Mouse (Mus musculus): ENCODE data around the gene Opn1mw. TPM values are rescaled to one million over a fixed set of nuclear protein-coding genes. Genes with fewer than 3 reads are reported as not detected.

Opn1mw gene
- not detected in 2 replicates for polyA plus RNA-seq (2015; fragmentation: Nextera tagmentation; extraction: Ambion mirVana)

- H3K27me3 ChIP-seq (ENCODE audit: control insufficient read depth, insufficient read depth, low read length): no peaks in the 10 kb centered on the region
- H3K27ac ChIP-seq (replicated peaks): no peak within 1 kb of the TSS
- H3K9ac ChIP-seq (ENCODE audit: low read length): no peak within 1 kb of the TSS
- H3K36me3 ChIP-seq (ENCODE audit: control insufficient read depth, insufficient read depth, low read length): no peaks in the 10 kb centered on the region
- no peaks in the 10 kb centered on the region for H3K9me3 ChIP-seq (ENCODE audit: control insufficient read depth, low read length)
- TF ChIP-seq EP300 (optimal IDR thresholded peaks at IDR 0.05) (no peak), CTCF (IDR thresholded peaks at IDR 0.05; ENCODE audit: low read depth) (no peak)
- no peaks in the 10 kb centered on the region for H3K4me1 ChIP-seq (replicated peaks; ENCODE audit: control insufficient read depth, insufficient read depth)
- no peak for DNase-seq (ENCODE audit: low spot score)
- H3K4me3 ChIP-seq (ENCODE audit: low read depth, low read length): no peak within 1 kb of the TSS
- no peak within 1 kb of the TSS for H3K4me2 ChIP-seq (replicated peaks; ENCODE audit: low read depth)
- no peak for ATAC-seq (ENCODE audit: low FRiP score, low TSS enrichment)
These were observed at the start of gene Opn1mw for GRCm38 (mm10) chrX:74127164-74127563. Opn1mw (plus strand) TSS chrX:74127464.

- no peaks in the 10 kb centered on the region for H3K4me1 ChIP-seq (replicated peaks; ENCODE audit: control insufficient read depth, insufficient read depth)
- DNase-seq (ENCODE audit: low spot score): no peak
- H3K27ac ChIP-seq (replicated peaks): peak overlapping the region; percentile 93
- TF ChIP-seq EP300 (optimal IDR thresholded peaks at IDR 0.05) (no peak), CTCF (IDR thresholded peaks at IDR 0.05; ENCODE audit: low read depth) (no peak)
- peak overlapping the region; percentile 80 for H3K9ac ChIP-seq (ENCODE audit: low read length)
- no peaks in the 10 kb centered on the region for H3K27me3 ChIP-seq (ENCODE audit: control insufficient read depth, insufficient read depth, low read length)
- no peak for ATAC-seq (ENCODE audit: low FRiP score, low TSS enrichment)
- H3K4me3 ChIP-seq (ENCODE audit: low read depth, low read length): peak overlapping the region; percentile 61
- H3K4me2 ChIP-seq (replicated peaks; ENCODE audit: low read depth): peak overlapping the region; percentile 56
- WGBS: 19% methylated on average over 17 of the region's 17 CpGs
- H3K9me3 ChIP-seq (ENCODE audit: control insufficient read depth, low read length): no peaks in the 10 kb centered on the region
- no peaks in the 10 kb centered on the region for H3K36me3 ChIP-seq (ENCODE audit: control insufficient read depth, insufficient read depth, low read length)
These were observed 42.9 kb upstream of the Opn1mw start for GRCm38 (mm10) chrX:74084276-74084837.

DNA sequence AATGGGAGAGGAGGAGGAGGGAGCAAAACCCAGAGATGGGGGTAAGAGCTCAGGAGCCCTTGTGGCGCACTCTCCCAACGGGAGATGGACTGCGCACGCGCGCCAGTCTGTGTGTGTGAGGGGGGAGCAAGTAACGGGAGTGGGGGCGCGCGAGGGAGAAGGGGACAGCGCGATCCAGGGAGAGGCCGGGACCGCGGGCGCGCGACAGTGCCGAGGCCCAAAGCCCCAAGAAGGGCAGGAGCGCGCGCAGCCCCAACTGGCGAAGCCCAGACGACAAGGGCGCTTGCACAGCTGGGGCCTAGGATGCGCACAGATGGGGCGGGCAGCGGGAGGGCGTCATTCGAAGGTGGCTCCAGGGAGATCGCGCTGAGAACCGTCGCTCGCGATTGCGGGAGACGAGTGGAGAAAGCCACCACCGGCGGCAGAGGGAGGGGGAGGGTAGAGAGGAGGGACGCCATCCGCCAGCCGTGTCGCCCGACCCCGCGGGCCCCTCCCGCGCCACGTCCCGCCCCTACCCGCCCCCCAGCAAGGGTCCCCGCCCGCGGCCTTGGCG, 42.2 kb upstream of the Opn1mw start:
- Histone ChIP-seq H3K36me3 (ENCODE audit: control insufficient read depth, insufficient read depth, low read length) (no peaks in the 10 kb centered on the region), H3K4me2 (replicated peaks; ENCODE audit: low read depth) (peak overlapping the region; percentile 56), H3K4me1 (replicated peaks; ENCODE audit: control insufficient read depth, insufficient read depth) (no peaks in the 10 kb centered on the region), H3K27me3 (ENCODE audit: control insufficient read depth, insufficient read depth, low read length) (no peaks in the 10 kb centered on the region), H3K4me3 (ENCODE audit: low read depth, low read length) (peak overlapping the region; percentile 61), H3K9me3 (ENCODE audit: control insufficient read depth, low read length) (no peaks in the 10 kb centered on the region), H3K27ac (replicated peaks) (peak overlapping the region; percentile 93), H3K9ac (ENCODE audit: low read length) (peak overlapping the region; percentile 80)
- ATAC-seq (ENCODE audit: low FRiP score, low TSS enrichment): peak; percentile 63
- WGBS: 16% methylated on average over 22 of the region's 56 CpGs
- TF ChIP-seq EP300 (optimal IDR thresholded peaks at IDR 0.05) (no peak), CTCF (IDR thresholded peaks at IDR 0.05; ENCODE audit: low read depth) (no peak)
- DNase-seq (ENCODE audit: low spot score): peak; percentile 75

GRCm38 (mm10) chrX:74085601-74086038, 41.6 kb upstream of the Opn1mw start:
- DNase-seq (ENCODE audit: low spot score) (peak; percentile 97), ATAC-seq (ENCODE audit: low FRiP score, low TSS enrichment) (peak; percentile 100)
- WGBS: 3% methylated on average over 21 of the region's 27 CpGs
- peak overlapping the region; percentile 93 for H3K27ac ChIP-seq (replicated peaks)
- H3K4me1 ChIP-seq (replicated peaks; ENCODE audit: control insufficient read depth, insufficient read depth): no peaks in the 10 kb centered on the region
- H3K4me2 ChIP-seq (replicated peaks; ENCODE audit: low read depth): peak overlapping the region; percentile 37
- no peaks in the 10 kb centered on the region for H3K9me3 ChIP-seq (ENCODE audit: control insufficient read depth, low read length)
- H3K9ac ChIP-seq (ENCODE audit: low read length): peak overlapping the region; percentile 80
- no peaks in the 10 kb centered on the region for H3K27me3 ChIP-seq (ENCODE audit: control insufficient read depth, insufficient read depth, low read length)
- H3K36me3 ChIP-seq (ENCODE audit: control insufficient read depth, insufficient read depth, low read length): no peaks in the 10 kb centered on the region
- TF ChIP-seq EP300 (optimal IDR thresholded peaks at IDR 0.05): no peak
- peak overlapping the region; percentile 61 for H3K4me3 ChIP-seq (ENCODE audit: low read depth, low read length)

- Histone ChIP-seq H3K9me3 (ENCODE audit: control insufficient read depth, low read length) (no peaks in the 10 kb centered on the region), H3K9ac (ENCODE audit: low read length) (no peak overlapping the region), H3K27ac (replicated peaks) (no peak overlapping the region), H3K4me2 (replicated peaks; ENCODE audit: low read depth) (no peak overlapping the region), H3K36me3 (ENCODE audit: control insufficient read depth, insufficient read depth, low read length) (no peaks in the 10 kb centered on the region), H3K4me3 (ENCODE audit: low read depth, low read length) (no peak overlapping the region), H3K27me3 (ENCODE audit: control insufficient read depth, insufficient read depth, low read length) (no peaks in the 10 kb centered on the region), H3K4me1 (replicated peaks; ENCODE audit: control insufficient read depth, insufficient read depth) (no peaks in the 10 kb centered on the region)
- 60% methylated on average over 1 of the region's 1 CpGs for WGBS
- ATAC-seq (ENCODE audit: low FRiP score, low TSS enrichment): no peak
- TF ChIP-seq EP300 (optimal IDR thresholded peaks at IDR 0.05) (no peak), CTCF (IDR thresholded peaks at IDR 0.05; ENCODE audit: low read depth) (no peak)
- no peak for DNase-seq (ENCODE audit: low spot score)
These were observed 32.1 kb upstream of the Opn1mw start for GRCm38 (mm10) chrX:74095130-74095529.

- TF ChIP-seq EP300 (optimal IDR thresholded peaks at IDR 0.05): no peak
- TF ChIP-seq CTCF (IDR thresholded peaks at IDR 0.05; ENCODE audit: low read depth): peak; percentile 30
- no peaks in the 10 kb centered on the region for H3K9me3 ChIP-seq (ENCODE audit: control insufficient read depth, low read length)
- H3K27ac ChIP-seq (replicated peaks): no peak overlapping the region
- no peak overlapping the region for H3K4me2 ChIP-seq (replicated peaks; ENCODE audit: low read depth)
- no peaks in the 10 kb centered on the region for H3K36me3 ChIP-seq (ENCODE audit: control insufficient read depth, insufficient read depth, low read length)
- H3K4me3 ChIP-seq (ENCODE audit: low read depth, low read length): no peak overlapping the region
- ATAC-seq (ENCODE audit: low FRiP score, low TSS enrichment) (no peak), DNase-seq (ENCODE audit: low spot score) (no peak)
- WGBS: 36% methylated on average over 4 of the region's 4 CpGs
- no peaks in the 10 kb centered on the region for H3K27me3 ChIP-seq (ENCODE audit: control insufficient read depth, insufficient read depth, low read length)
- H3K9ac ChIP-seq (ENCODE audit: low read length): no peak overlapping the region
- no peaks in the 10 kb centered on the region for H3K4me1 ChIP-seq (replicated peaks; ENCODE audit: control insufficient read depth, insufficient read depth)
These were observed 23.6 kb upstream of the Opn1mw start for GRCm38 (mm10) chrX:74103457-74104188.

Measured in stomach, postnatal 0 days (tissue).